Mouse (Mus musculus) lung, adult 2 months (tissue): ENCODE results near the gene Dgcr6.

Experiments
- CTCF ChIP-seq: fragments of 200-500 bp; IDR thresholded peaks from 2 replicates; pipeline ENCODE4 v1.5.1; 2011; ENCODE audit warnings: mild to moderate bottlenecking, low read length, control low read depth; ENCODE audit not compliant: insufficient read depth
- POLR2A ChIP-seq: fragments of 200-500 bp; IDR thresholded peaks from 2 replicates; pipeline ENCODE4 v1.6.1; 2011; ENCODE audit warnings: low read depth, mild to moderate bottlenecking, control low read depth, low read length, borderline replicate concordance; ENCODE audit errors: extremely low read depth

DNA sequence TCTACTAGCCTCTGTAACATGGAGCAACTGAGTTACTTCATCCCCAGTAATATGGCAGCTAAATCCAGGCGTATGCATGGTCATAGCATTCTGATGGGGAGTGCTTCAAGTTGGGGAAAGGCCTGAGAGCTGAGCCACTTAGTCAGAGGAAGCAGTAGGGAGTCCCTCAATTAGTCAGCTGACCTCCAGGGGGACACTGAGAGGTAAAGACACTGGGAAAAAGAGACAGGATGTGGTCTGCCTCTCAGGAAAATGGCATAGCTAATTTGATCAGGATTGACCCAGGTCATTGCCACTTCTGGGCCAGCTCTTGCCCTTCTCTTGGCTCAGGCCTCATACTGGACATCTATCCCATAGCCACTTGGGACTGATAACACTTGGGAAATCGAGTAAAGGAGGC is 25.3 kb upstream of the Dgcr6 start:
- no peak for TF ChIP-seq CTCF
- TF ChIP-seq POLR2A = no peak
